In the genomic region with DNA sequence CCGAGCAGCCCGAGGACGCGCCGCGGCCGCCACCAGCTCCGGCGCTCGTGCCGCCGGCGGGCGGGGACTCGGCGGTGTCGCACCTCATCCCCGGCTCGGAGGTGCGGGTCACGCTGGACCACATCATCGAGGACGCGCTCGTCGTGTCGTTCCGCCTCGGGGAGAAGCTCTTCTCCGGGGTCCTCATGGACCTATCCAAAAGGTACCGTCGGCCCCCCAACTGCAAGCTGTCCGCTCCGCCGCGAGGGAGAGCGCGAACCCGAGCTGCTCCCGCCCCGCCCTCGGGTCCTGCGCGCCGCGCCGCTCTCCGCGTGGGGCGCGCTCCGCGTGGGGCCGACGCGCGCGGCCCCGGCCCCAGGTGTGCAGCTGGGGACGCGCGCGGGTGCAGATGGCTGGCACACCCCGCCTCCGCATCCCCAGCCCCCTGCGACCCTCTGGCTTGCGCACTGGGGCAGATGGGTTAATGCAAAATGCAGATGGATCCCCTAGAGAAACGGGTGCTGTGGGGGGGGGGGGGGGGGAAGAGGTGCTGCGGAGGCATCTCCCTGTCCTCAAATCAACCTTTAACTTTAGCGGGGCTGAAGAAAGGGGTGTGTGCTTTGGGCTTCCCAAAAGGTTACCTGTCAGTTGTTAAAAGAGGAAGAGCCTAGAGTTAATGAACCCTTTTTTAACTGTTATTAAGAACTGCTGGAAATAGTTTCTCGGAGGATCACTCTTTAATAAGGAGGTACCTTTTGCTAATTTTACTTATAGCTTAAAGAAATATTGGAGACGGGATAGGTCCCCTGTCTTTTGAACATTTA, we compare ENCODE assay signal across 8 mouse cellular contexts. TPM values are rescaled to one million over a fixed set of nuclear protein-coding genes. Genes with fewer than 3 reads are reported as not detected.
DNase-seq lines count a peak whose midpoint lies in the region; ATAC-seq and TF ChIP-seq lines count a peak whose summit lies in the region.

No protein-coding gene starts in this region.

- H3K9me3 ChIP-seq in forebrain, embryonic 13.5 days (replicated peaks): no peaks in the 10 kb centered on the region

- H3K27ac ChIP-seq in forebrain, embryonic 13.5 days: peak overlapping the region; percentile 95
- H3K27ac ChIP-seq in olfactory bulb, adult 2 months (ENCODE audit: insufficient read depth, low read depth, low read length): peak overlapping the region; percentile 86

- TF ChIP-seq CTCF in lung, adult 2 months (IDR thresholded peaks at IDR 0.05; ENCODE audit: insufficient read depth, low read length): no peak
- no peak for TF ChIP-seq CTCF in olfactory bulb, adult 2 months (IDR thresholded peaks at IDR 0.05; ENCODE audit: insufficient read depth, low read depth, low read length)

- peak overlapping the region; percentile 98 for H3K9ac ChIP-seq in forebrain, embryonic 13.5 days

- DNase-seq in ES-CJ7 (ENCODE audit: low read depth, low spot score): peak; percentile 31
- DNase-seq in c-Kit-positive CD71-positive TER-119-positive erythroid progenitor cells, embryonic 14.5 days (ENCODE audit: low spot score): peak; percentile 45
- DNase-seq in heart, postnatal 10 days: peak; percentile 67 to 69
- DNase-seq in layer of hippocampus, adult 18-20 months (ENCODE audit: low spot score in 2 of 2): peak; percentile 37 to 61
- peak; percentile 78 for DNase-seq in lung, adult 2 months
- peak; percentile 80 for DNase-seq in thymus, postnatal 0 days (ENCODE audit: low spot score)

- H3K4me3 ChIP-seq in forebrain, embryonic 13.5 days: peak overlapping the region; percentile 88
- peak overlapping the region; percentile 88 for H3K4me3 ChIP-seq in lung, adult 2 months (replicated peaks; ENCODE audit: extremely low read depth, low read depth, low read length)
- peak overlapping the region; percentile 96 for H3K4me3 ChIP-seq in olfactory bulb, adult 2 months (ENCODE audit: insufficient read depth, low read depth, low read length)

- WGBS in forebrain, embryonic 13.5 days: 1% methylated on average over 61 of the region's 72 CpGs
- under 1% methylated on average over 71 of the region's 72 CpGs for WGBS in lung, adult 2 months
- under 1% methylated on average over 67 of the region's 72 CpGs for WGBS in olfactory bulb, adult 2 months

- peaks cover 5% of the 10 kb centered on the region; the same call in 1 of the 2 replicates for H3K36me3 ChIP-seq in forebrain, embryonic 13.5 days (ENCODE audit: poor library complexity, severe bottlenecking)

- no peaks in the 10 kb centered on the region for H3K27me3 ChIP-seq in forebrain, embryonic 13.5 days

- ATAC-seq in forebrain, embryonic 13.5 days: peak; percentile 16

- TF ChIP-seq POLR2A in lung, adult 2 months (IDR thresholded peaks at IDR 0.05; ENCODE audit: borderline replicate concordance, extremely low read depth, low read depth, low read length): 0 out of 2 replicates have a peak, but pooled peaks have one; percentile 39
- 0 out of 2 replicates have a peak, but pooled peaks have one; percentile 39 for TF ChIP-seq POLR2A in olfactory bulb, adult 2 months (IDR thresholded peaks at IDR 0.05; ENCODE audit: insufficient read depth, low read depth, low read length)

- peaks cover 32% of the 10 kb centered on the region for H3K4me1 ChIP-seq in forebrain, embryonic 13.5 days
- H3K4me1 ChIP-seq in lung, adult 2 months (ENCODE audit: control insufficient read depth, insufficient read depth, low read length): peaks cover 3% of the 10 kb centered on the region
- 0 out of 2 replicates have a peak, but pooled peaks cover 3% of the 10 kb centered on the region for H3K4me1 ChIP-seq in olfactory bulb, adult 2 months (ENCODE audit: control insufficient read depth, insufficient read depth, low read length)

- intact Hi-C loops in heart, postnatal 10 days (cut with DNase I): loop anchor here (5.0 to 10.0 kb wide), 3 partner anchors 55 to 188 kb away; no protein-coding TSS in a partner anchor

- H3K4me2 ChIP-seq in forebrain, embryonic 13.5 days: peak overlapping the region; percentile 68

RNA-seq across cellular contexts. Expression of a gene that starts 0.8 kb away (rescaled TPM):
- 28.4 and 28.5 TPM in 2 replicates for polyA plus RNA-seq in forebrain, embryonic 13.5 days (2015; fragmentation: Nextera tagmentation; extraction: Ambion mirVana)
- 10 to 100 TPM; 30.4 to 34.2 TPM for total RNA-seq in heart, postnatal 10 days (2021)
- 10 to 100 TPM; 65.4 to 70.4 TPM for total RNA-seq in layer of hippocampus, adult 18-20 months (2021)
- 10.6 and 16.0 TPM in 2 replicates for polyA plus RNA-seq in lung, adult 2 months (2012; rRNA removed)
- not detected in 2 replicates for polyA plus RNA-seq in olfactory bulb, adult 2 months (2012; ENCODE audit: insufficient read depth, insufficient read length, low replicate concordance, missing spikeins)
- 21.9 and 28.8 TPM in 2 replicates for polyA plus RNA-seq in thymus, postnatal 0 days (2015; fragmentation: Nextera tagmentation; extraction: Ambion mirVana)

Comparison
In these comparisons a context has a peak if more than half of its experiments do, and no peak if none do; other contexts are left out.
1. Peak in every context shown above with its lines: DNase-seq, ATAC-seq, H3K4me3 ChIP-seq and H3K27ac ChIP-seq.